Mouse (Mus musculus) heart, embryonic 14.5 days (tissue): ENCODE results near the gene Matk. TPM values are rescaled to one million over a fixed set of nuclear protein-coding genes. Genes with fewer than 3 reads are reported as not detected.

Experiments used
- ATAC-seq: fragments of 200-750 bp; cut with Nextera tagmentation; 2 replicates; pipeline ENCODE4 v1.8.0; 2017; ENCODE audit warnings: low read depth, moderate TSS enrichment; ENCODE audit not compliant: insufficient number of reproducible peaks, insufficient read depth, low FRiP score
- H3K27ac ChIP-seq, 2 experiments: fragments of 200-500 bp in 1 of 2; fragments of 300-500 bp in 1 of 2; sonication (generic) in 1 of 2; replicated peaks in 1 of 2; 2 replicates each; pipeline ENCODE4 v1.5.1; 2012 to 2014; ENCODE audit warnings: low read depth in 2 of 2, low read length in 2 of 2, control low read depth in 1 of 2, mild to moderate bottlenecking in 1 of 2, mixed read lengths in 1 of 2; ENCODE audit not compliant: control insufficient read depth in 1 of 2, insufficient read depth in 1 of 2
- H3K27me3 ChIP-seq: fragments of 300-500 bp; sonication (generic); 2 replicates; pipeline ENCODE4 v1.6.1; 2014; ENCODE audit warnings: mild to moderate bottlenecking, low read length, control low read depth; ENCODE audit not compliant: control insufficient read depth, insufficient read depth
- H3K36me3 ChIP-seq: fragments of 300-500 bp; sonication (generic); 2 replicates; pipeline ENCODE4 v1.6.1; 2014; ENCODE audit warnings: mild to moderate bottlenecking, control low read depth, low read length, mixed read lengths; ENCODE audit not compliant: control insufficient read depth, insufficient read depth
- H3K4me1 ChIP-seq, 2 experiments: fragments of 200-500 bp in 1 of 2; fragments of 300-500 bp in 1 of 2; sonication (generic) in 1 of 2; 2 replicates each; pipeline ENCODE4 v1.6.1; 2012 to 2014; ENCODE audit warnings: low read length in 2 of 2, control low read depth in 1 of 2, mixed read lengths in 1 of 2; ENCODE audit not compliant: control insufficient read depth in 2 of 2, insufficient read depth in 2 of 2
- H3K4me2 ChIP-seq: fragments of 300-500 bp; sonication (generic); 2 replicates; pipeline ENCODE4 v1.6.1; 2014; ENCODE audit warnings: mild to moderate bottlenecking, low read length
- H3K4me3 ChIP-seq, 2 experiments: fragments of 200-500 bp in 1 of 2; fragments of 300-500 bp in 1 of 2; sonication (generic) in 1 of 2; 2 replicates each; pipeline ENCODE4 v1.5.1; 2012 to 2014; ENCODE audit warnings: low read length in 2 of 2, mild to moderate bottlenecking in 2 of 2, control low read depth in 1 of 2, low read depth in 1 of 2, moderate library complexity in 1 of 2; ENCODE audit not compliant: control insufficient read depth in 1 of 2, insufficient read depth in 1 of 2
- H3K9ac ChIP-seq: fragments of 300-500 bp; sonication (generic); 2 replicates; pipeline ENCODE4 v1.6.1; 2014; ENCODE audit warnings: mild to moderate bottlenecking, low read length
- H3K9me3 ChIP-seq: fragments of 300-500 bp; sonication (generic); 2 replicates; pipeline ENCODE4 v1.6.1; 2016; ENCODE audit warnings: low read length, control low read depth; ENCODE audit not compliant: control insufficient read depth
- WGBS: fragments of 180-500 bp; shearing (Covaris S2); extraction: QIAGEN DNeasy Blood & Tissue Kit; methylation state at CpG from one replicate; pipeline ENCODE4 v1.1.7; 2014; 5-methylcytosine and 5-hydroxymethylcytosine counted together
- polyA plus RNA-seq: library from polyadenylated mRNA; unstranded; fragments of >200 nt; fragmentation: Nextera tagmentation; extraction: Ambion mirVana; gene quantifications from 2 replicates; pipeline ENCODE4 v1.2.1, GENCODE M21; 2014

Gene Matk
- polyA plus RNA-seq, 1 experiment from 2014 or later, result 0.91 TPM

DNA sequence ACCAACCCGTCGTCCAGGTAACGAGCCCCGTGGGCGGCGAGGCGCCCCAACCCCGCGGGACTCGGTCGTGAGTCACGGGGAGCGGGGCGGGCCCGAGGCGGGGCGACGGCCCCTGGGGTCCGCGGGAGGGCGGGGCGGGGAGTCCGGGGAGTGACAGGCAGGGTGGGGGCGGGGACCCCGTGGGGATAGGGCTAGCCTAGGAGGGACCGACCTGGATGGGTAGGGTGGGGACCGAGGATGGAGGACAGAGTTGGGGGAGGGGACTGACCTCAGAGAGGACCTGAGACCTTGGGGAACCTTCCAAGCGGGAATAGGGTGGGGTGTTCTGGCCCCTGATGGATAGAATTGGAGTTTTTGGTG lies 19.5 kb upstream of the Matk start:
- H3K4me2 ChIP-seq, result peak overlapping the region; percentile 74
- H3K27me3 ChIP-seq, result peaks cover 18% of the 10 kb centered on the region
- H3K9me3 ChIP-seq, result no peaks in the 10 kb centered on the region
- ATAC-seq, result peak; percentile 54; the same call in 1 of the 2 replicates
- WGBS, result 2% methylated on average over 22 of the region's 28 CpGs
- peak overlapping the region; percentile 59 to 76 for H3K4me3 ChIP-seq
- peaks cover 12 to 23% of the 10 kb centered on the region in 2 experiments for H3K4me1 ChIP-seq
- H3K9ac ChIP-seq, result peak overlapping the region; percentile 83
- H3K36me3 ChIP-seq, result no peaks in the 10 kb centered on the region
- peak overlapping the region in 1 of 2 experiments; percentile 24; a peak in 1 of 4 replicates for H3K27ac ChIP-seq

DNA sequence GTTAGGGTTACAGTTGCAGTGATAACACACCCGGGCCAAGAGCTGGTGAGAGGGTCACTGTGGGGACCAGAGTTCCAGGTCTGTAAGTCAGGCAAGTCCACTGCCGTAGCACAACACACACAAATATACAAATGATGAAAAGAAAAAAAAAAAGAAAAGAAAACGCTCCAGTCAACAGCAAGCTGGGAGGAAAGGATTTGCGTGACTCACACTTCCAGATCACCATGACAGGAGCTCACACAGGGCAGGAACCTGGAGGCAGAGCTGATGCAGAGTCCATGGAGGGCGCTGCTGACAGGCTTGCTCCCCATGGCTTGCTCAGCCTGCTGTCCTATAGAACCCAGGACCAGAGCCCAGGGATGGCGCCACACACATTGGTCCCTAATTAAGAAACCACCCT lies 18.5 kb upstream of the Matk start:
- Histone ChIP-seq H3K9ac (no peak overlapping the region), H3K36me3 (no peaks in the 10 kb centered on the region), H3K27me3 (peaks cover 21% of the 10 kb centered on the region), H3K9me3 (no peaks in the 10 kb centered on the region), H3K27ac (no peak overlapping the region), H3K4me2 (no peak overlapping the region), H3K4me3 (no peak overlapping the region), H3K4me1 (peaks cover 12 to 23% of the 10 kb centered on the region in 2 experiments)
- no peak for ATAC-seq
- 73% methylated on average over 6 of the region's 6 CpGs for WGBS

DNA sequence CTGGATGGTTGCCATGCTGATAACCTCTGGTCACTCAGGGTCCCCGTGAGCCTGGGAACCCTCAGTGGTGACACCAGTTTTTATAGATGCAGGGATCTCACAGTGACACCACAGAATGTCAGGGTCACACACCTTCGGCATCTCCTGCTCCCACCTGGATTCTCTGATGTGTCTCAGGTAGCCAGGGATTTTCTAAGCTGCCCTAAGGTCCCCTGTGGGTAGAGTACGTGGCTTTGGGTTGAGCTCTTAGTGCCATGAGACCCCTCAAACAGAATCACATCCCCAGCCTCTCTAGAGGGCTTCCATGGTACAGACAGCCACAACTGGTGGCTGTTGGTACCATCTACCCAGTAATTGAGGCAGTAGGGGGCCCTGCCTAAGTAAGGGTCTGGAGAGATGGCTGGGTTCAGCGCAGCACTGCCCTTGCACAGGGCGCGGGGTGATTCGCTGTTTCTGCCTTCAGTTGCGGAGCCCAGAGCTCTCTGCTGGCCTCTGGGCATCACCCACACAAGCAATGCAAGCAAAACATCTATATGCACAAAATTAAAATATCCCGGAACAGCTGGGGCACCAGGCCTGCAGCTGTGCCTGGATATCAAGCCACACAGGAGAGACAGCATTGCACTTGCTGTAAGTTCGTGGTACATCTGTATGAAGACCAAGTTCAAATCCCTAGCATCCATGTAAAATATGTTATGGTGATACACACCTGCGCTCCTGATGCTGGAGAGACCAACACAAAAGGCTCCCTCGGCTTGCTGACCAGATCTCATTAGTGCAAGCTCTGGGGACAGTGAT lies 16.1 kb upstream of the Matk start:
- WGBS, result 85% methylated on average over 12 of the region's 12 CpGs
- Histone ChIP-seq H3K4me2 (no peak overlapping the region), H3K9ac (no peak overlapping the region), H3K4me3 (no peak overlapping the region), H3K4me1 (peaks cover 4 to 18% of the 10 kb centered on the region in 2 experiments; a peak in 3 of 4 replicates), H3K36me3 (no peaks in the 10 kb centered on the region), H3K27ac (no peak overlapping the region), H3K27me3 (peaks cover 28% of the 10 kb centered on the region), H3K9me3 (no peaks in the 10 kb centered on the region)
- no peak for ATAC-seq

DNA sequence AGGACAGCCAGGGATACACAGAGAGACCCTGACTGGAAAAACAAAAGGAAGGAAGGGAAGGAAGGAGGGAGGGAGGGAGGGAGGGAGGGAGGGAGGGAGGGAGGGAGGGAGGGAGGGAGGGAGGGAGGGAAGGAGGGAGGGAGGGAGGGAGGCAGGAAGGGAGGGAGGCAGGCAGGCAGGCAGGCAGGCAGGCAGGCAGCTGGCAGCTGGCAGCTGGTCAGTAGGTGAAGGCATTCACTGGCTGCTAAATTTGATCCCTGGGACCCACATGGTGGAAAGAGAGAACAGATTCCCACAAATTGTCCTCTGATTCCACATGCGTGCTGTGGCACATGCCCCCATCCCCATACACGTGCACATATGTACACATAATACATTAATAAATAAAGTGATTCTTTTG lies 14.1 kb upstream of the Matk start:
- H3K36me3 ChIP-seq, result no peaks in the 10 kb centered on the region
- peaks cover under 1 to 8% of the 10 kb centered on the region in 2 experiments; a peak in 3 of 4 replicates for H3K4me1 ChIP-seq
- peaks cover 37% of the 10 kb centered on the region for H3K27me3 ChIP-seq
- 78% methylated on average over 2 of the region's 2 CpGs for WGBS
- H3K4me2 ChIP-seq, result no peak overlapping the region
- no peak overlapping the region for H3K9ac ChIP-seq
- no peaks in the 10 kb centered on the region for H3K9me3 ChIP-seq
- ATAC-seq, result no peak
- H3K27ac ChIP-seq, result no peak overlapping the region
- no peak overlapping the region for H3K4me3 ChIP-seq

DNA sequence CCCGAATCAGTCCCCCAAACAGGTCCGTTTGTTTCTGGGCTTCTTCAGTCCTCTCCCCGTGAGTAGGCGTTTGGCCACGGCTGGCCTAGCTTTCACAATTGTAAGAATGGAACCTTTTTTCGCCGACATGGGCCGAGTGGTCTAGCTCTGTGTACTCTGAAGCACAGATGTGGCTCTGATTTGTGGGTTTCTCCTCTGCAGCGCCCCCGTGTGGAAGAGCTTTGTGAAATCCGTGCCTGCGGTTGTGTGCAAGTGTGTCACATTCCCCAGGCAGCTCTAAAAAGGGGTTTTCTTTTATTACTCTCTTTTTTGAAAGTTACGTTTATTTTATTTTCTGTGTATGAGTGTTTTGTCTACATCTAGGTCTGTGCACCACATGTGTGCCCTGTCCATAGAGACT lies 11.9 kb upstream of the Matk start:
- Histone ChIP-seq H3K27me3 (peaks cover 42% of the 10 kb centered on the region), H3K4me3 (no peak overlapping the region), H3K27ac (no peak overlapping the region), H3K9me3 (no peaks in the 10 kb centered on the region), H3K4me1 (peaks cover 0 to 5% of the 10 kb centered on the region in 2 experiments; a peak in 2 of 4 replicates), H3K4me2 (no peak overlapping the region), H3K36me3 (no peaks in the 10 kb centered on the region), H3K9ac (no peak overlapping the region)
- 32% methylated on average over 13 of the region's 13 CpGs for WGBS
- no peak for ATAC-seq

DNA sequence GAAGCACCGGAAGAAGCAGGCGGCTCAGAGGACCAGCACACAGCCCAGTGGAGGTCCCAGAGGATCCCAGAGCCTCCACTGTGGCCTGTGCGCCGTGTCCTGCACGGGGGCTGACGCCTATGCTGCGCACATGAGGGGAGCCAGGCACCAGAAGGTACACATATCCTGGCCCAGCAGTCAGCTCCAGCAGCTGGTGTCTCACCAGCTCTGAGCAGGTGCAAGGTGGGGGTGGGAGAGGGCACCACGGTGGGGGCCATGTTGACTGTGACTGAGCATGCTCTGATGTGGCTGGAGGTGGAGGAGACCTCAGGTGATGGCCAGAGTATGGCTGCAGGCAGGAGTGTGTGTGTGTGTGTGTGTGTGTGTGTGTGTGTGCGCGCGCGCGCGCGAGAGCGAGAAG lies 10.7 kb upstream of the Matk start:
- no peak for ATAC-seq
- Histone ChIP-seq H3K4me2 (no peak overlapping the region), H3K9me3 (no peaks in the 10 kb centered on the region), H3K27me3 (peaks cover 42% of the 10 kb centered on the region), H3K36me3 (no peaks in the 10 kb centered on the region), H3K4me1 (peaks cover 0 to 5% of the 10 kb centered on the region in 2 experiments; a peak in 2 of 4 replicates), H3K27ac (no peak overlapping the region), H3K4me3 (no peak overlapping the region), H3K9ac (no peak overlapping the region)
- 88% methylated on average over 16 of the region's 16 CpGs for WGBS

DNA sequence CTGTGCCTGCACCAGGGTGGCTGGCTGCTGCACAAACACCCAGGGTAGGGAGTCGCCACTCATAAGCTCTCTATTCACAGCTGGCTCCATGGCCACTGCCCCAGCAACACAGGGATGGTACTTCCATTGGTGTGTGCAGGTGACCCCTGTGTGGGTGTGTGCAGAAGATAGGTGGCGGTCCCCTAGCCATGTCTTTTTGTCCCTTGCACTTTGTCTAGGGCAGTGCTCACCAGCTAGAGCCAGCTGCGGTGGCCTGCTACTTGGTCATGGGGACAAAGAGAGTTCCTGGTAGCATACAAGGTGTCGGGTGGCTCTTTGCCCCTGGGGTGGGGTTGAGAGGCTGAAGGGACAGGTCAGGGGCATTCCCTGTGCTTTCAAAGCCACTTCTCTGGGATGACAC lies 8.6 kb upstream of the Matk start:
- WGBS, result 85% methylated on average over 4 of the region's 4 CpGs
- Histone ChIP-seq H3K27ac (no peak overlapping the region), H3K36me3 (no peaks in the 10 kb centered on the region), H3K9me3 (no peaks in the 10 kb centered on the region), H3K4me1 (peaks cover 0 to 5% of the 10 kb centered on the region in 2 experiments; a peak in 2 of 4 replicates), H3K9ac (no peak overlapping the region; the same call in 1 of the 2 replicates), H3K4me3 (no peak overlapping the region), H3K4me2 (no peak overlapping the region), H3K27me3 (peaks cover 37% of the 10 kb centered on the region)
- ATAC-seq, result no peak
